Mouse (Mus musculus) hindbrain, embryonic 11.5 days (tissue): ENCODE data around the gene Tmem43. TPM values are rescaled to one million over a fixed set of nuclear protein-coding genes. Genes with fewer than 3 reads are reported as not detected.

Experiments
- ATAC-seq: fragments of 200-750 bp; cut with Nextera tagmentation; 2 replicates; pipeline ENCODE4 v1.8.0; 2017; ENCODE audit warnings: mild to moderate bottlenecking, moderate TSS enrichment, moderate library complexity; ENCODE audit not compliant: low FRiP score
- DNase-seq: peaks from one replicate; pipeline ENCODE4 v3.0.0-alpha.2; 2015; ENCODE audit warnings: low spot score
- H3K27ac ChIP-seq: fragments of 300-500 bp; sonication (generic); 2 replicates; pipeline ENCODE4 v1.5.1; 2014; ENCODE audit warnings: mild to moderate bottlenecking, low read depth, low read length
- H3K27me3 ChIP-seq: fragments of 300-500 bp; sonication (generic); 2 replicates; pipeline ENCODE4 v1.6.1; 2014; ENCODE audit warnings: mild to moderate bottlenecking, low read length, moderate library complexity, mixed read lengths; ENCODE audit not compliant: control insufficient read depth, insufficient read depth
- H3K36me3 ChIP-seq: fragments of 300-500 bp; sonication (generic); 2 replicates; pipeline ENCODE4 v1.6.1; 2014; ENCODE audit warnings: mild to moderate bottlenecking, low read length, moderate library complexity, mixed read lengths; ENCODE audit not compliant: control insufficient read depth, insufficient read depth
- H3K4me1 ChIP-seq: fragments of 300-500 bp; sonication (generic); replicated peaks from 2 replicates; pipeline ENCODE4 v1.6.1; 2014; ENCODE audit warnings: low read length, mixed read lengths; ENCODE audit not compliant: control insufficient read depth, insufficient read depth
- H3K4me2 ChIP-seq: fragments of 300-500 bp; sonication (generic); replicated peaks from 2 replicates; pipeline ENCODE4 v1.6.1; 2014; ENCODE audit warnings: mild to moderate bottlenecking, low read depth, low read length
- H3K4me3 ChIP-seq: fragments of 300-500 bp; sonication (generic); 2 replicates; pipeline ENCODE4 v1.5.1; 2014; ENCODE audit warnings: low read depth, low read length
- H3K9ac ChIP-seq: fragments of 300-500 bp; sonication (generic); 2 replicates; pipeline ENCODE4 v1.6.1; 2014; ENCODE audit warnings: low read depth, low read length
- H3K9me3 ChIP-seq: fragments of 300-500 bp; sonication (generic); 2 replicates; pipeline ENCODE4 v1.6.1; 2016; ENCODE audit warnings: low read length; ENCODE audit not compliant: control insufficient read depth
- WGBS: fragments of 180-500 bp; shearing (Covaris S2); extraction: QIAGEN DNeasy Blood & Tissue Kit; methylation state at CpG from one replicate; pipeline ENCODE4 v1.1.7; 2014; 5-methylcytosine and 5-hydroxymethylcytosine counted together
- polyA plus RNA-seq: library from polyadenylated mRNA; unstranded; fragments of >200 nt; fragmentation: Nextera tagmentation; extraction: Ambion mirVana; gene quantifications from 2 replicates; pipeline ENCODE4 v1.2.1, GENCODE M21; 2014

The Tmem43 gene
- polyA plus RNA-seq, 1 experiment from 2014 or later = 53.1 TPM

DNA sequence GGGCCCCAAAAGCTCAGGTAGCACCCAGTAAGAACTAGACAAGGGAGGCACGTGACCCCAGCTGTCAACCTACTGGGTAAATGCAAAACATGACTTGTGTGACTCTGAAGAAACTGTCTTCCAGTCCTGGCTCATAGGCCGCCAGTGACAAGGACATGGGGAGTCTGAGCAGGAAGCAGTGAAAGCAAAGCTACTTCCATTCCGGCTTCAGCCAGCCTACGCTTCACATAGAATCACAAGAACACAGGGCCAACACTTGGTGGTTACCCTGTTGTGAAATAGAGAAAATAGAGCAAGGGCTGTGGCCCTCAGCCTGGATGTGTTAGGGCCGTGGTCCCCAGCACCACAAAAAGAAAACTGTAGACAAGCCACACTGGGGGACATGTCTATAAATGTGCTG, 49.3 kb downstream of the Tmem43 start:
- Histone ChIP-seq H3K36me3 (0 out of 2 replicates have a peak, but pooled peaks cover 6% of the 10 kb centered on the region), H3K4me2 (no peak overlapping the region), H3K9me3 (no peaks in the 10 kb centered on the region), H3K27ac (no peak overlapping the region), H3K4me3 (no peak overlapping the region), H3K27me3 (no peaks in the 10 kb centered on the region), H3K9ac (no peak overlapping the region), H3K4me1 (no peaks in the 10 kb centered on the region)
- WGBS = 98% methylated on average over 5 of the region's 5 CpGs
- DNase-seq = no peak
- no peak for ATAC-seq

GRCm38 (mm10) chr6:91525544-91525943, 52.0 kb downstream of the Tmem43 start:
- Histone ChIP-seq H3K4me3 (no peak overlapping the region), H3K4me2 (no peak overlapping the region), H3K27me3 (no peaks in the 10 kb centered on the region), H3K4me1 (no peaks in the 10 kb centered on the region), H3K9me3 (no peaks in the 10 kb centered on the region), H3K36me3 (0 out of 2 replicates have a peak, but pooled peaks cover 3% of the 10 kb centered on the region), H3K27ac (no peak overlapping the region), H3K9ac (no peak overlapping the region)
- DNase-seq = no peak
- 84% methylated on average over 4 of the region's 4 CpGs for WGBS
- ATAC-seq = no peak

DNA sequence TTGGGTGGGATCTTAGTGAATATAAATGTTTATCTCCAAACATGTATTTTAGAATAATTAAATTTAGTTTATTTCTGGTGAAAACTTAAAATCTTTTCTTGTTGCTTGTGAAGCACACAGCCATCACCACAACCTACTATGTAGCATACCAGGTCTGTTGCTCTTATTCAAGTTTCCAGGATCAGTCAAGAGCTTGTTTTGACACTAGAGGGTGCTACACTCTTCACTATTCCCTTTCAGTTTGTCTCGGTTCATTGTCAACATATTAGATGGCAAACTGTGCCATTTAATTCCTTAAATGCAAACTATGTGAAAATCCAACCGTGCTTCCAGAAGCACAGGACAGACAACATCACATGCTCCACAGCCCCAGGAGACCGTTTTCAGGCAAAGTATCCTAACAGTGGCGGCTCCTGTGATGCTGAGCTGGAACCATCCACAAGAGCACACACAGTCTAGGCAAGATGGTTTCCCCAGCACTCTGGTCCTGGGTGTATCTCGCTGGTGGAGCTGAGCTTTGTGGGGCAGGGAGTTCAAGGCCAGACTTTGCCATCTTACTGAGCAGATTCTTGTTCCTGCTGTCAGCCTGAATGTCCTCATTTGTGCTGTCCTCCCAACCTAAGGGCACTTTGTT, 53.8 kb downstream of the Tmem43 start:
- Histone ChIP-seq H3K36me3 (0 out of 2 replicates have a peak, but pooled peaks cover 2% of the 10 kb centered on the region), H3K4me1 (no peaks in the 10 kb centered on the region), H3K4me2 (no peak overlapping the region), H3K4me3 (no peak overlapping the region), H3K27ac (no peak overlapping the region), H3K27me3 (no peaks in the 10 kb centered on the region), H3K9ac (no peak overlapping the region), H3K9me3 (no peaks in the 10 kb centered on the region)
- no peak for ATAC-seq
- DNase-seq = peak; percentile 51
- 56% methylated on average over 5 of the region's 5 CpGs for WGBS

- DNase-seq = no peak
- no peak overlapping the region for H3K4me2 ChIP-seq
- H3K9ac ChIP-seq = no peak overlapping the region
- no peaks in the 10 kb centered on the region for H3K9me3 ChIP-seq
- H3K27me3 ChIP-seq = no peaks in the 10 kb centered on the region
- no peak for ATAC-seq
- no peak overlapping the region for H3K4me3 ChIP-seq
- no peaks in the 10 kb centered on the region for H3K4me1 ChIP-seq
- H3K36me3 ChIP-seq = 0 out of 2 replicates have a peak, but pooled peaks cover under 1% of the 10 kb centered on the region
- WGBS = 75% methylated on average over 7 of the region's 7 CpGs
- no peak overlapping the region for H3K27ac ChIP-seq
Observed at GRCm38 (mm10) chr6:91528265-91528664, 54.8 kb downstream of the Tmem43 start.

- no peak overlapping the region for H3K9ac ChIP-seq
- no peaks in the 10 kb centered on the region for H3K9me3 ChIP-seq
- no peaks in the 10 kb centered on the region for H3K27me3 ChIP-seq
- DNase-seq (no peak), ATAC-seq (no peak)
- H3K4me1 ChIP-seq = no peaks in the 10 kb centered on the region
- H3K36me3 ChIP-seq = no peaks in the 10 kb centered on the region
- H3K27ac ChIP-seq = no peak overlapping the region
- WGBS = 88% methylated on average over 8 of the region's 8 CpGs
- H3K4me3 ChIP-seq = no peak overlapping the region
- H3K4me2 ChIP-seq = no peak overlapping the region
Observed at GRCm38 (mm10) chr6:91530673-91531072, 57.2 kb downstream of the Tmem43 start.

DNA sequence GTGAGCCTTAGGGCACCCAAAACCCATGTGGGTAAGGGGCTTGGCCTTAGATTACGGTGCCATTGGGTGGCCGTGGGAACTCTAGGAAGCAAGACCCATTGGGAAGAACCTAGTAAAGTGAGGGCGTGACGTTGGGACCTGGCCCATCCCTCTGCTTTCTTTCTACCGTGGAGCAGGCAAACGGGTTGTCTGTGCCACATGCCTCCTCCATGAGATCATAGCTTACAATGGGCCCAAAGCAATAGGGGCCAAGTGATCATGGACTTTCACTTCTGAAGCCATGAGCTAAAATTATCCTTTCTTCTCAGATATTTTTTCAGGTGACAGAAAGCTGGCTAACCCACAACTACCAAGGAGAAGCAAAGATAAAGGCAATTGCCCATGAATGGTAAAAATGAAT, 57.8 kb downstream of the Tmem43 start:
- Histone ChIP-seq H3K27ac (no peak overlapping the region), H3K9me3 (no peaks in the 10 kb centered on the region)

GRCm38 (mm10) chr6:91532661-91533060, 59.2 kb downstream of the Tmem43 start:
- H3K36me3 ChIP-seq = no peaks in the 10 kb centered on the region
- no peaks in the 10 kb centered on the region for H3K4me1 ChIP-seq
- no peaks in the 10 kb centered on the region for H3K27me3 ChIP-seq
- H3K4me3 ChIP-seq = no peak overlapping the region
- 71% methylated on average over 6 of the region's 6 CpGs for WGBS
- no peak overlapping the region for H3K27ac ChIP-seq
- no peaks in the 10 kb centered on the region for H3K9me3 ChIP-seq
- no peak overlapping the region for H3K4me2 ChIP-seq
- DNase-seq = no peak
- ATAC-seq = no peak
- no peak overlapping the region for H3K9ac ChIP-seq

More for the DNA sequence above, 57.8 kb downstream of the Tmem43 start:
- WGBS = 93% methylated on average over 6 of the region's 6 CpGs
- no peak for ATAC-seq
- Histone ChIP-seq H3K27me3 (no peaks in the 10 kb centered on the region), H3K4me2 (no peak overlapping the region), H3K9ac (no peak overlapping the region), H3K4me3 (no peak overlapping the region), H3K4me1 (no peaks in the 10 kb centered on the region), H3K36me3 (no peaks in the 10 kb centered on the region)
- DNase-seq = no peak

DNA sequence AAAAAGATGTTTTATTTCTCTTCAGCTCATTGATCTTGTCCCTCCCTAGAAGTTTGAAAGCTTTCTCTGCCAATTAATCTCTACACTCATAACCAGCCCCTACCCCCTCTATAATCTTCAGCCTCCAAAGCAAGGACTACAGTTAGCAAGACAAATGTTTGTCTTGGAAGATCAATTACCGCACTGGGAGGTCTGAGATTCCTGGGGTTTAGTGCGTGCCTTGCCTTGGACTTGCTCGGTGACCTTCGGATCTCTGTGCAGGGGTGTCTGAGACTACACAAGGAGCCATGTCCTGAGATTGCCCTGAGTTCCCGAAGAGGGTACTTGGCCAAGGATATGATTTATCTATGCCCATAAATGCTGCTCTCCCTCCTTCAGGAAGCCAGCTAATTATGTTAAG, 59.9 kb downstream of the Tmem43 start:
- H3K4me3 ChIP-seq = no peak overlapping the region
- no peaks in the 10 kb centered on the region for H3K27me3 ChIP-seq
- H3K36me3 ChIP-seq = no peaks in the 10 kb centered on the region
- WGBS = 48% methylated on average over 5 of the region's 5 CpGs
- H3K27ac ChIP-seq = no peak overlapping the region
- ATAC-seq = no peak
- H3K9ac ChIP-seq = no peak overlapping the region
- H3K4me2 ChIP-seq = no peak overlapping the region
- no peaks in the 10 kb centered on the region for H3K4me1 ChIP-seq
- no peak for DNase-seq
- H3K9me3 ChIP-seq = no peaks in the 10 kb centered on the region

GRCm38 (mm10) chr6:91533771-91534170, 60.3 kb downstream of the Tmem43 start:
- no peaks in the 10 kb centered on the region for H3K4me1 ChIP-seq
- H3K4me3 ChIP-seq = no peak overlapping the region
- 50% methylated on average over 2 of the region's 2 CpGs for WGBS
- no peak overlapping the region for H3K4me2 ChIP-seq
- ATAC-seq (no peak), DNase-seq (no peak)
- H3K27ac ChIP-seq = no peak overlapping the region
- no peaks in the 10 kb centered on the region for H3K9me3 ChIP-seq
- no peaks in the 10 kb centered on the region for H3K36me3 ChIP-seq
- H3K9ac ChIP-seq = no peak overlapping the region
- H3K27me3 ChIP-seq = no peaks in the 10 kb centered on the region
